Mouse (Mus musculus) midbrain, postnatal 0 days (tissue): Measurements from ENCODE around the gene Adam8. TPM values are rescaled to one million over a fixed set of nuclear protein-coding genes. Genes with fewer than 3 reads are reported as not detected.

Experiments
- ATAC-seq: fragments of 200-750 bp; cut with Nextera tagmentation; 2 replicates; pipeline ENCODE4 v1.8.0; 2017; ENCODE audit warnings: moderate number of reproducible peaks, mild to moderate bottlenecking, moderate TSS enrichment, moderate library complexity; ENCODE audit not compliant: low FRiP score
- DNase-seq: peaks from one replicate; pipeline ENCODE4 v3.0.0-alpha.2; 2015; ENCODE audit warnings: low spot score
- H3K27ac ChIP-seq: fragments of 300-500 bp; sonication (generic); 2 replicates; pipeline ENCODE4 v1.5.1; 2014; ENCODE audit warnings: low read depth, mild to moderate bottlenecking, low read length, mixed read lengths
- H3K27me3 ChIP-seq: fragments of 300-500 bp; sonication (generic); 2 replicates; pipeline ENCODE4 v1.6.1; 2014; ENCODE audit warnings: low read length, control low read depth, mixed read lengths; ENCODE audit not compliant: insufficient read depth
- H3K36me3 ChIP-seq: fragments of 300-500 bp; sonication (generic); 2 replicates; pipeline ENCODE4 v1.6.1; 2014; ENCODE audit warnings: low read length, control low read depth, mixed read lengths; ENCODE audit not compliant: insufficient read depth
- H3K4me1 ChIP-seq: fragments of 300-500 bp; sonication (generic); 2 replicates; pipeline ENCODE4 v1.6.1; 2014; ENCODE audit warnings: mild to moderate bottlenecking, control low read depth, antibody characterized with exemption, low read length, mixed read lengths; ENCODE audit not compliant: insufficient read depth
- H3K4me2 ChIP-seq: fragments of 300-500 bp; sonication (generic); 2 replicates; pipeline ENCODE4 v1.6.1; 2014; ENCODE audit warnings: low read depth, mild to moderate bottlenecking, low read length, mixed read lengths; ENCODE audit not compliant: poor library complexity, severe bottlenecking
- H3K4me3 ChIP-seq: fragments of 300-500 bp; sonication (generic); 2 replicates; pipeline ENCODE4 v1.5.1; 2014; ENCODE audit warnings: low read depth, mild to moderate bottlenecking, low read length, moderate library complexity
- H3K9ac ChIP-seq: fragments of 300-500 bp; sonication (generic); replicated peaks from 2 replicates; pipeline ENCODE4 v1.6.1; 2014; ENCODE audit warnings: mild to moderate bottlenecking, low read length, moderate library complexity, mixed read lengths; ENCODE audit not compliant: poor library complexity, severe bottlenecking
- H3K9me3 ChIP-seq: fragments of 300-500 bp; sonication (generic); 2 replicates; pipeline ENCODE4 v1.6.1; 2016; ENCODE audit warnings: low read length, control low read depth
- CTCF ChIP-seq: IDR thresholded peaks from 2 replicates; pipeline ENCODE4 v1.5.1; 2016; ENCODE audit warnings: antibody characterized with exemption, mild to moderate bottlenecking
- WGBS: fragments of 180-500 bp; shearing (Covaris S2); extraction: QIAGEN DNeasy Blood & Tissue Kit; methylation state at CpG from one replicate; pipeline ENCODE4 v1.1.7; 2014; 5-methylcytosine and 5-hydroxymethylcytosine counted together
- polyA plus RNA-seq: library from polyadenylated mRNA; unstranded; fragments of >200 nt; fragmentation: Nextera tagmentation; extraction: Ambion mirVana; gene quantifications from 2 replicates; pipeline ENCODE4 v1.2.1, GENCODE M21; 2015
- total RNA-seq: library from RNA; depleted of rRNA; stranded (reverse); fragments of >200 nt; gene quantifications from 2 replicates; pipeline ENCODE4 v1.2.3, GENCODE M21; 2014

The Adam8 gene
- total and polyA plus RNA-seq, 2 experiments from 2014 or later = 0.42 to 2.7 TPM

- Histone ChIP-seq H3K4me3 (no peak overlapping the region), H3K9ac (no peak overlapping the region), H3K9me3 (no peaks in the 10 kb centered on the region), H3K27me3 (no peaks in the 10 kb centered on the region), H3K27ac (no peak overlapping the region), H3K4me1 (no peaks in the 10 kb centered on the region), H3K36me3 (no peaks in the 10 kb centered on the region), H3K4me2 (no peak overlapping the region)
- 95% methylated on average over 11 of the region's 11 CpGs for WGBS
- no peak for TF ChIP-seq CTCF
- ATAC-seq = no peak
- DNase-seq = no peak
Observed at GRCm38 (mm10) chr7:139984505-139984904, 7.9 kb downstream of the Adam8 start.

- no peaks in the 10 kb centered on the region for H3K36me3 ChIP-seq
- no peaks in the 10 kb centered on the region for H3K9me3 ChIP-seq
- H3K27ac ChIP-seq = no peak overlapping the region
- H3K4me1 ChIP-seq = peaks cover 3% of the 10 kb centered on the region; the same call in 1 of the 2 replicates
- 89% methylated on average over 11 of the region's 11 CpGs for WGBS
- no peak for DNase-seq
- no peak for TF ChIP-seq CTCF
- H3K27me3 ChIP-seq = no peaks in the 10 kb centered on the region
- no peak overlapping the region for H3K4me2 ChIP-seq
- no peak for ATAC-seq
- no peak overlapping the region for H3K4me3 ChIP-seq
- no peak overlapping the region for H3K9ac ChIP-seq
Observed at GRCm38 (mm10) chr7:139982058-139982457, 10.3 kb downstream of the Adam8 start.

- no peak overlapping the region for H3K4me3 ChIP-seq
- WGBS = 58% methylated on average over 3 of the region's 3 CpGs
- ATAC-seq (no peak), DNase-seq (no peak)
- H3K9ac ChIP-seq = no peak overlapping the region
- TF ChIP-seq CTCF = no peak
- H3K9me3 ChIP-seq = no peaks in the 10 kb centered on the region
- H3K27me3 ChIP-seq = no peaks in the 10 kb centered on the region
- peaks cover 3% of the 10 kb centered on the region; the same call in 1 of the 2 replicates for H3K4me1 ChIP-seq
- no peak overlapping the region for H3K27ac ChIP-seq
- no peaks in the 10 kb centered on the region for H3K36me3 ChIP-seq
- H3K4me2 ChIP-seq = no peak overlapping the region
Observed at GRCm38 (mm10) chr7:139980778-139981177, 11.6 kb downstream of the Adam8 start.

GRCm38 (mm10) chr7:139979011-139979719, 13.2 kb downstream of the Adam8 start:
- H3K4me1 ChIP-seq = peaks cover 3% of the 10 kb centered on the region; the same call in 1 of the 2 replicates
- ATAC-seq (peak; percentile 75), DNase-seq (peak; percentile 30)
- H3K9me3 ChIP-seq = no peaks in the 10 kb centered on the region
- TF ChIP-seq CTCF = no peak
- no peaks in the 10 kb centered on the region for H3K36me3 ChIP-seq
- peak overlapping the region; percentile 60; the same call in 1 of the 2 replicates for H3K9ac ChIP-seq
- H3K27me3 ChIP-seq = no peaks in the 10 kb centered on the region
- 41% methylated on average over 13 of the region's 13 CpGs for WGBS
- H3K27ac ChIP-seq = no peak overlapping the region
- H3K4me2 ChIP-seq = peak overlapping the region; percentile 67
- H3K4me3 ChIP-seq = peak overlapping the region; percentile 49

GRCm38 (mm10) chr7:139978278-139978892, 14.0 kb downstream of the Adam8 start, which contains the start of gene 6430531B16Rik:
Gene 6430531B16Rik, minus strand, starts transcription at chr7:139978755.
- H3K9me3 ChIP-seq = no peaks in the 10 kb centered on the region
- 0 out of 2 replicates have a peak within 1 kb of the TSS, but pooled peaks have one; percentile 43 for H3K27ac ChIP-seq
- DNase-seq (peak; percentile 93), ATAC-seq (peak; percentile 95)
- TF ChIP-seq CTCF = no peak
- peak within 1 kb of the TSS; percentile 60 for H3K9ac ChIP-seq
- H3K4me1 ChIP-seq = peaks cover 3% of the 10 kb centered on the region; the same call in 1 of the 2 replicates
- H3K36me3 ChIP-seq = no peaks in the 10 kb centered on the region
- H3K4me2 ChIP-seq = peak within 1 kb of the TSS; percentile 67
- peak within 1 kb of the TSS; percentile 49 for H3K4me3 ChIP-seq
- WGBS = 2% methylated on average over 32 of the region's 32 CpGs
- no peaks in the 10 kb centered on the region for H3K27me3 ChIP-seq

GRCm38 (mm10) chr7:139975471-139975870, 16.9 kb downstream of the Adam8 start:
- Histone ChIP-seq H3K9me3 (no peaks in the 10 kb centered on the region), H3K27ac (no peak overlapping the region), H3K27me3 (no peaks in the 10 kb centered on the region), H3K36me3 (no peaks in the 10 kb centered on the region), H3K4me2 (no peak overlapping the region), H3K4me1 (peaks cover 3% of the 10 kb centered on the region; the same call in 1 of the 2 replicates), H3K9ac (no peak overlapping the region), H3K4me3 (no peak overlapping the region)
- DNase-seq = no peak
- TF ChIP-seq CTCF = no peak
- WGBS = 56% methylated on average over 5 of the region's 5 CpGs
- ATAC-seq = no peak
